8 mouse cellular contexts compared by ENCODE assay signal in the genomic region with DNA sequence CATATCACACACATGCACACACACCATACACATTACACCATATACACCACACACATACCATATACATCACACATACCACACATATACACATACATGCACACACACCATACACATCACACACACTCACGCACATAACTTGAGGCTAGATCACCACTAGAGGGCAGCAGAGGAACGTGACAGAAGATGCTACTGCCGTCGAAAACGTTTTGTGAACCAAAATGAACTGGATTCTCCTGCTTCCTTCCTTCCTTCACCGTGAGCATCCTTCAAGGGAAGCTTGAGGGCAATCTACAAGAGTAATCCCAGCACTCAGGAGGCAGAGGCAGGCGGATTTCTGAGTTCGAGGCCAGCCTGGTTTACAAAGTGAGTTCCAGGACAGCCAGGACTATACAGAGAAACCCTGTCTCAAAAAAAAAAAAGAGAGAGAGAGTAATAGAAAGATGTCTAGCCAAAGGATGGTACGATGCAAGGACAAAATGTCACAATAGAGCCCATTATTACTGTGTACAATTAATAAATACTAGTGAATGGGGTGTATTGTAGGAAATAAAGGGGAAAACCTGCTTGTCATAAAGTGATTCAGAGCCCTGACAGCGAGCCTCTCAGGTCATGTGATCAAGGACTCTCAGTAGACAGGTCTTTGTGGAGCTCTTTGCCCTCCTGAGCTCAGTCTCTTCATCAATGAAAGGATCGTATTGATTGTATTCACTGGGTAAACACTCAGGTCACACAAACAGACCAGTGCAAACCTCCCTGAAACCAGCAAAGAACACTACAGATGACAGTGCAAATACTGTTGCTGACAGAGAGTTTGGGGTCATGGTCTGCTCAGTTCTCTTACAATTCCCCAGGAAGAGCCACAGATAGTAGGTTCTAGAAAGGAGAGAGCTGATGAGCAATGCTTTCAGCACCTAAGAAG.
DNase-seq lines count a peak whose midpoint lies in the region; ATAC-seq and TF ChIP-seq lines count a peak whose summit lies in the region.

No protein-coding gene starts in this region.

- H3K9ac ChIP-seq in hindbrain, postnatal 0 days (replicated peaks; ENCODE audit: low read length), result no peak overlapping the region

- H3K4me2 ChIP-seq in hindbrain, postnatal 0 days (ENCODE audit: low read depth, low read length), result no peak overlapping the region

- H3K27ac ChIP-seq in hindbrain, postnatal 0 days, result no peak overlapping the region

- H3K4me3 ChIP-seq in hindbrain, postnatal 0 days (ENCODE audit: low read length), result no peak overlapping the region

- no peaks in the 10 kb centered on the region for H3K27me3 ChIP-seq in hindbrain, postnatal 0 days (ENCODE audit: insufficient read depth, low read length)

- H3K4me1 ChIP-seq in hindbrain, postnatal 0 days (ENCODE audit: insufficient read depth, low read length), result no peaks in the 10 kb centered on the region

- peak; percentile 64 for DNase-seq in T-cell, adult 2 months (ENCODE audit: low spot score)
- peak; percentile 36 for DNase-seq in cerebellum, adult 9-11 months
- DNase-seq in frontal cortex, postnatal 14 days (ENCODE audit: low spot score in 2 of 2), result peak; percentile 18 to 41
- DNase-seq in hindbrain, postnatal 0 days (ENCODE audit: low spot score), result peak; percentile 96
- peak; percentile 66 for DNase-seq in left cerebral cortex, adult 11 months (ENCODE audit: low spot score)
- peak; percentile 25 to 78 for DNase-seq in lung, postnatal 4 days
- peak; percentile 66 to 70 for DNase-seq in right cerebral cortex, postnatal 10 days (ENCODE audit: low spot score in 2 of 2)
- peak; percentile 65 for DNase-seq in yolk sac, embryonic 10.5 days (ENCODE audit: low spot score)

- WGBS in hindbrain, postnatal 0 days, result 25% methylated on average over 11 of the region's 11 CpGs

- no peaks in the 10 kb centered on the region for H3K9me3 ChIP-seq in hindbrain, postnatal 0 days (ENCODE audit: low read length)

- peak; percentile 100 for TF ChIP-seq CTCF in hindbrain, postnatal 0 days (IDR thresholded peaks at IDR 0.05; ENCODE audit: low read depth)

- peak; percentile 88 for ATAC-seq in hindbrain, postnatal 0 days

- no peaks in the 10 kb centered on the region for H3K36me3 ChIP-seq in hindbrain, postnatal 0 days (ENCODE audit: insufficient read depth, low read length)

Comparison
In these comparisons a context has a peak if more than half of its experiments do, and no peak if none do; other contexts are left out.
1. DNase-seq: peak in every context shown above with its lines; median percentile 96 in hindbrain, postnatal 0 days; 68 in right cerebral cortex, postnatal 10 days; 66 in left cerebral cortex, adult 11 months; 65 in yolk sac, embryonic 10.5 days; 64 in T-cell, adult 2 months; 52 in lung, postnatal 4 days; 36 in cerebellum, adult 9-11 months; 30 in frontal cortex, postnatal 14 days.